Mouse (Mus musculus) hindbrain, embryonic 11.5 days (tissue): ENCODE results near the gene Wwox. TPM values are rescaled to one million over a fixed set of nuclear protein-coding genes. Genes with fewer than 3 reads are reported as not detected.

Experiments
- ATAC-seq: fragments of 200-750 bp; cut with Nextera tagmentation; 2 replicates; pipeline ENCODE4 v1.8.0; 2017; ENCODE audit warnings: mild to moderate bottlenecking, moderate TSS enrichment, moderate library complexity; ENCODE audit not compliant: low FRiP score
- DNase-seq: peaks from one replicate; pipeline ENCODE4 v3.0.0-alpha.2; 2015; ENCODE audit warnings: low spot score
- H3K27ac ChIP-seq: fragments of 300-500 bp; sonication (generic); 2 replicates; pipeline ENCODE4 v1.5.1; 2014; ENCODE audit warnings: mild to moderate bottlenecking, low read depth, low read length
- H3K27me3 ChIP-seq: fragments of 300-500 bp; sonication (generic); 2 replicates; pipeline ENCODE4 v1.6.1; 2014; ENCODE audit warnings: mild to moderate bottlenecking, low read length, moderate library complexity, mixed read lengths; ENCODE audit not compliant: control insufficient read depth, insufficient read depth
- H3K36me3 ChIP-seq: fragments of 300-500 bp; sonication (generic); 2 replicates; pipeline ENCODE4 v1.6.1; 2014; ENCODE audit warnings: mild to moderate bottlenecking, low read length, moderate library complexity, mixed read lengths; ENCODE audit not compliant: control insufficient read depth, insufficient read depth
- H3K4me1 ChIP-seq: fragments of 300-500 bp; sonication (generic); replicated peaks from 2 replicates; pipeline ENCODE4 v1.6.1; 2014; ENCODE audit warnings: low read length, mixed read lengths; ENCODE audit not compliant: control insufficient read depth, insufficient read depth
- H3K4me2 ChIP-seq: fragments of 300-500 bp; sonication (generic); replicated peaks from 2 replicates; pipeline ENCODE4 v1.6.1; 2014; ENCODE audit warnings: mild to moderate bottlenecking, low read depth, low read length
- H3K4me3 ChIP-seq: fragments of 300-500 bp; sonication (generic); 2 replicates; pipeline ENCODE4 v1.5.1; 2014; ENCODE audit warnings: low read depth, low read length
- H3K9ac ChIP-seq: fragments of 300-500 bp; sonication (generic); 2 replicates; pipeline ENCODE4 v1.6.1; 2014; ENCODE audit warnings: low read depth, low read length
- H3K9me3 ChIP-seq: fragments of 300-500 bp; sonication (generic); 2 replicates; pipeline ENCODE4 v1.6.1; 2016; ENCODE audit warnings: low read length; ENCODE audit not compliant: control insufficient read depth
- WGBS: fragments of 180-500 bp; shearing (Covaris S2); extraction: QIAGEN DNeasy Blood & Tissue Kit; methylation state at CpG from one replicate; pipeline ENCODE4 v1.1.7; 2014; 5-methylcytosine and 5-hydroxymethylcytosine counted together
- polyA plus RNA-seq: library from polyadenylated mRNA; unstranded; fragments of >200 nt; fragmentation: Nextera tagmentation; extraction: Ambion mirVana; gene quantifications from 2 replicates; pipeline ENCODE4 v1.2.1, GENCODE M21; 2014

The Wwox gene
- polyA plus RNA-seq, 1 experiment from 2014 or later, result 14.1 TPM

GRCm38 (mm10) chr8:114455953-114456352, 16.5 kb downstream of the Wwox start:
- WGBS, result 73% methylated on average over 15 of the region's 15 CpGs
- Histone ChIP-seq H3K27ac (no peak overlapping the region), H3K9me3 (no peaks in the 10 kb centered on the region), H3K4me3 (no peak overlapping the region), H3K9ac (no peak overlapping the region), H3K27me3 (no peaks in the 10 kb centered on the region), H3K4me1 (no peaks in the 10 kb centered on the region), H3K36me3 (no peaks in the 10 kb centered on the region), H3K4me2 (no peak overlapping the region)
- DNase-seq, result no peak
- ATAC-seq, result no peak

GRCm38 (mm10) chr8:114458113-114458784, 18.8 kb downstream of the Wwox start:
- Histone ChIP-seq H3K4me2 (no peak overlapping the region), H3K36me3 (no peaks in the 10 kb centered on the region), H3K4me3 (no peak overlapping the region), H3K9me3 (no peaks in the 10 kb centered on the region), H3K9ac (no peak overlapping the region), H3K4me1 (no peaks in the 10 kb centered on the region), H3K27ac (no peak overlapping the region), H3K27me3 (no peaks in the 10 kb centered on the region)
- WGBS, result 83% methylated on average over 25 of the region's 25 CpGs
- no peak for DNase-seq
- no peak for ATAC-seq

DNA sequence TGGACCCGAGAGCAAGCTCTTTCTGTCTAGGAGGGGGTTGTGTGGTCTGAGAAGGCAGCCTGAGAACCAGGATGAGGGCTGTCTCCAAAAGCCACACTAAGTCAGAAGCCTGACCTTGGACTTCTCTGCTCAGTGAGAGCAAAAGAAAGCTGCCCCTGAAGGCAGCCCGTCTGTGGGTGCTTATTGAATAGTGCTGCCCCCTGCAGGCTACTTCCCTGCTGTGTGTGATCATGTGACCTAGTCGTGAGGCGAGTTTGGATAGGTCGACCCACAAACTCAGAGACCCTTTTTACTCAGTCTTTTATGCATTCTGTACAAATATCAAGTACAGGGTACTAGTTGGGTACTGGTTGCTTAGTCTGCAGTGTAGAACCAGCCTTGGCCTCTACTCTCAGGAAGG, 21.1 kb downstream of the Wwox start:
- H3K36me3 ChIP-seq, result no peaks in the 10 kb centered on the region
- ATAC-seq (no peak), DNase-seq (no peak)
- no peak overlapping the region for H3K4me3 ChIP-seq
- H3K9ac ChIP-seq, result no peak overlapping the region
- no peaks in the 10 kb centered on the region for H3K9me3 ChIP-seq
- H3K4me1 ChIP-seq, result no peaks in the 10 kb centered on the region
- 72% methylated on average over 5 of the region's 5 CpGs for WGBS
- H3K4me2 ChIP-seq, result no peak overlapping the region
- no peak overlapping the region for H3K27ac ChIP-seq
- H3K27me3 ChIP-seq, result no peaks in the 10 kb centered on the region

DNA sequence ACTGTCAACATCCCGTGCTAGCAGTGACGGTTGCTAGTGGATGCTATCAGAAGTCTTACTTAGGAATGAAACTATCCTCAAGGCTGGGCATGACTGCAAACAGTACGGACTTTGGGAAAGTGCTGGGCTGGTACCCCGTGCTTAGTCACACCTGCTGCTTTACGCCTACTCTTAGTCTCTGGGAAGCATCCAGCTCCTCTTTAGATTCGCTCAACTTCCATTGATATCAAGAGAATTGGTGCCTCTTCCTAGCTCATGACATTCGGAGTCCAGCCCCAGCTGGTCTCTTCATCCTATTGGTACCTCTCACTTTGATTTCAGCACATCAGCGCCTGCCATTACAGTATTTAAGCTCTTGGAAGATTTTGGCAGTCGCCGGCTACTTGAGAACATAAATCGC, 23.1 kb downstream of the Wwox start:
- no peaks in the 10 kb centered on the region for H3K9me3 ChIP-seq
- ATAC-seq (no peak), DNase-seq (no peak)
- WGBS, result 90% methylated on average over 11 of the region's 11 CpGs
- H3K9ac ChIP-seq, result no peak overlapping the region
- no peak overlapping the region for H3K4me2 ChIP-seq
- no peak overlapping the region for H3K27ac ChIP-seq
- no peak overlapping the region for H3K4me3 ChIP-seq
- H3K27me3 ChIP-seq, result no peaks in the 10 kb centered on the region
- H3K4me1 ChIP-seq, result no peaks in the 10 kb centered on the region
- no peaks in the 10 kb centered on the region for H3K36me3 ChIP-seq

DNA sequence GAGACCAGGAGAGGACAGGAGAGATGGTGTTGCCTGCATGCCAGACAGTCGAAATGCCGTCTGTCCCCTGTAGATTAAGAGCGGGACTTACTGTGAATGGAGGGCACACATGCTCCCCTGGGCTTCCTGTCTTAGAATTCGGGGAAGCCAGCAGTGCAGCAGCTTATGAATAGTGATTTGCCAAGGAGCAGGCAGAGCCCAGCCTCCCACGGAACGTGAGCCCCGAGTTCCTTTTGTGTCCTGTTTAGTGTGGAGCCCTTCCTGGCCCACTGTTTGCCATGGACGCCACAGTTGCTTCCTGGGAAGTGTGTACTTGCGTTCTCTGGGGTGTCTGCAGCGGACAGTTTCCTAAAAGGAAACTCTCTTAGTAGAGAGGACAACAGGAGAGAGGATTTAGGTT, 23.9 kb downstream of the Wwox start:
- no peak for ATAC-seq
- DNase-seq, result no peak
- WGBS, result 70% methylated on average over 10 of the region's 10 CpGs
- no peak overlapping the region for H3K4me2 ChIP-seq
- H3K9ac ChIP-seq, result no peak overlapping the region
- no peak overlapping the region for H3K27ac ChIP-seq
- H3K36me3 ChIP-seq, result no peaks in the 10 kb centered on the region
- no peak overlapping the region for H3K4me3 ChIP-seq
- H3K9me3 ChIP-seq, result no peaks in the 10 kb centered on the region
- no peaks in the 10 kb centered on the region for H3K27me3 ChIP-seq
- H3K4me1 ChIP-seq, result no peaks in the 10 kb centered on the region

DNA sequence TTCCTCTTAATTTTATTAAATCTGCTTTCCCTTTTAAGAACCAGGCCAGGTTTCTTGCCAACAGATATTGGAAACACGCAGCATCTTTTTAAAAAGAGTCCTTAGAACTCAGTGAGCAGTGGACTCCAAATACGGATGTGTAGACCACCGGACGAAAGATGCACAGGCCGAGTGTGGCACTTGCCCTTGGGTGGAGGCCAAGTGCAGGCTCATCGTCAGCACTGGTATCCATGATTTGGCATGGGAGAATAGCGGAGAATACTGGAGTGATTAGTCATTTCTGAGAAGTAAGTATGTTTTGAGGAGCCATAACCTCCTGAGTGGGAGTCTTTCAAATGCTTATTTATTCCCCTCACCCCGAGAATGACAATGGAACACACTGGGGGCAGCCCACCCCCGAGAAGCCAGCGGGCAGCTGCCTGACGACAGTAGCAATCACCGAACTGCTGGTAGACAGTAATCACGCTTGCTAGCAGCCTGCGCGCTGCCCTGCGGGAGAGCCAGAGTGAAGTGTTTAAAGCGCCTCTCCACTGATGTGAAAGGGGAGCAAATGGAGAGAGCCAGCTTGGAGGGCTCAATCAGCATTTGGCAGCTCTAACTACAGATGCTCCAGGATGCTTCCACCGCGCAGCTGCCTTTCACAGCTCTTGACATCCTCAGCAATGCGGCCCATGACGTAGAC, 29.2 kb downstream of the Wwox start:
- WGBS, result 74% methylated on average over 21 of the region's 21 CpGs
- Histone ChIP-seq H3K9ac (no peak overlapping the region), H3K4me2 (no peak overlapping the region), H3K27me3 (no peaks in the 10 kb centered on the region), H3K36me3 (no peaks in the 10 kb centered on the region), H3K4me1 (no peaks in the 10 kb centered on the region), H3K9me3 (no peaks in the 10 kb centered on the region), H3K27ac (no peak overlapping the region), H3K4me3 (no peak overlapping the region)
- ATAC-seq (no peak), DNase-seq (no peak)

- 92% methylated on average over 10 of the region's 10 CpGs for WGBS
- H3K27ac ChIP-seq, result no peak overlapping the region
- H3K4me1 ChIP-seq, result no peaks in the 10 kb centered on the region
- H3K9ac ChIP-seq, result no peak overlapping the region
- DNase-seq, result no peak
- ATAC-seq, result no peak
- no peaks in the 10 kb centered on the region for H3K27me3 ChIP-seq
- H3K4me2 ChIP-seq, result no peak overlapping the region
- no peaks in the 10 kb centered on the region for H3K9me3 ChIP-seq
- H3K4me3 ChIP-seq, result no peak overlapping the region
- no peaks in the 10 kb centered on the region for H3K36me3 ChIP-seq
These were observed 29.7 kb downstream of the Wwox start for GRCm38 (mm10) chr8:114469208-114469590.

DNA sequence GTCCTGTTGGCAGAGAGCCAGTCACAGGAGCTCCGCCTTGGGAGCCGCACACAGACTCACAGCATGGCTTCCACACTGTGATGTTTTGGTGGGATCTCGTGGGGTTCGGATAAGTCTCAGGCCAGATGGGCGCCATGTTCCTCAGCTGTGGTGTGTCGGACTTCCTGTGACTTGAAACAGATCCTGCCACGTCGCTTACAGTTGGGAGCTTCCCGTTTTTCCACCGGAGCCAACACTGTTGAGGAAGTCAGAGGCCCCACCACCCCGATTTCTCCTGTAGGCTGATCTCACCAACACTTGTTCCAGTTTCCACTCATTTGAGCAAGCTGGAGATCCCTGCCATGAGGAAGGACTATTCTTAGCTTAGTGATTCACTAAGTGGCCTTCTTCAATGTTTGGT, 34.1 kb downstream of the Wwox start:
- no peak overlapping the region for H3K4me3 ChIP-seq
- no peaks in the 10 kb centered on the region for H3K4me1 ChIP-seq
- no peaks in the 10 kb centered on the region for H3K27me3 ChIP-seq
- no peak overlapping the region for H3K27ac ChIP-seq
- no peaks in the 10 kb centered on the region for H3K9me3 ChIP-seq
- DNase-seq (no peak), ATAC-seq (no peak)
- no peak overlapping the region for H3K4me2 ChIP-seq
- WGBS, result 94% methylated on average over 11 of the region's 11 CpGs
- H3K36me3 ChIP-seq, result no peaks in the 10 kb centered on the region
- no peak overlapping the region for H3K9ac ChIP-seq

GRCm38 (mm10) chr8:114476919-114477318, 37.5 kb downstream of the Wwox start:
- no peak overlapping the region for H3K4me2 ChIP-seq
- no peaks in the 10 kb centered on the region for H3K4me1 ChIP-seq
- H3K36me3 ChIP-seq, result no peaks in the 10 kb centered on the region
- H3K27ac ChIP-seq, result no peak overlapping the region
- DNase-seq (no peak), ATAC-seq (no peak)
- H3K4me3 ChIP-seq, result no peak overlapping the region
- H3K27me3 ChIP-seq, result no peaks in the 10 kb centered on the region
- 93% methylated on average over 10 of the region's 10 CpGs for WGBS
- H3K9me3 ChIP-seq, result no peaks in the 10 kb centered on the region
- H3K9ac ChIP-seq, result no peak overlapping the region
